Mouse (Mus musculus): ENCODE results near the gene Paqr3. TPM values are rescaled to one million over a fixed set of nuclear protein-coding genes. Genes with fewer than 3 reads are reported as not detected.

Gene Paqr3
- total RNA-seq, 2 experiments from 2014 or later, result 1.8 to 3.3 TPM

- intact Hi-C loops (cut with DNase I), result no loop called here
- TF ChIP-seq CTCF (IDR thresholded peaks at IDR 0.05), result no peak
- DNase-seq, result no peak
- Histone ChIP-seq H3K27ac (no peak overlapping the region), H3K4me3 (no peak overlapping the region)
Observed at GRCm38 (mm10) chr5:97099954-97100353, 11.4 kb downstream of the Paqr3 start.

DNA sequence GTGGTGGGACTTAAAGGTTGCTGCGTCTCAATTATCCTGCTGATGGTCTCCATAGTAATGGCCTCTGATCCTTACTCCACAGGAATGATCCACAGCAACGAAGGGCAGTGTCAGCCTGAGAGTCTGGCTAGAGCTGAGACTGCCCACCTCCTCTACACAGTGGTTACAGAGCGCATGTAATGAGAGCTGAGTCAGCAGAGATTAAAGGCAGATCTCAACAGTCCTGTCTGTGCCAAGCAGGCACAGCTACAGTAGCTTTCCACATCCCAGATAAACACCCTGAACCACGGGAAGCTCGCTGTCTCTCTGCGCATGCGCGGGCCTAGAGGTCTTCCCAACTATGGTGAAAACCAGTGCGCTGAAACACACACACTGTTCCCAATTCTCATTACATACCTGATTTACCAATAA, 13.8 kb downstream of the Paqr3 start:
- intact Hi-C loops (cut with DNase I), result no loop called here
- H3K4me3 ChIP-seq, result no peak overlapping the region
- no peak overlapping the region for H3K27ac ChIP-seq
- TF ChIP-seq CTCF (IDR thresholded peaks at IDR 0.05), result no peak
- no peak for DNase-seq

GRCm38 (mm10) chr5:97095335-97095734, 16.1 kb downstream of the Paqr3 start:
- no peak overlapping the region for H3K4me3 ChIP-seq
- TF ChIP-seq CTCF (IDR thresholded peaks at IDR 0.05), result no peak
- intact Hi-C loops (cut with DNase I), result no loop called here
- H3K27ac ChIP-seq, result no peak overlapping the region
- DNase-seq, result no peak

DNA sequence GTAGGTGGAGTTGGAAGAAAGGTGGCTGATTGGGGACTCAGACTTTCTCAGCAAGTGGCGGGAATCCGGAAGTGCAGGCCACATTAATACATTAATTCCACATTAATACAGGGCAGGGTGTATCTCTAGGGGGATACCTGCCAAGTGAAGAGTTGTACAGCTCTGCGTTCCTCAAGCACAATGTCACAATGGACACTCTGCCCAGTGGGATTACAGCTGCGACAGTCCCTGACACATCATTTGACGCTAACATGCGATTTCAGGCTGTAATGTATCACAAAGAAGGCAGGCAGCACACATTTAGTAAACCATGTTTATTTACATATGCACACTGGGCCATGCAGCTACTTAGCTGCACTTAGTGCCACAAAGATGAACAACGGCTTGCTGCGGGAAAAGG, 18.4 kb downstream of the Paqr3 start:
- no peak overlapping the region for H3K27ac ChIP-seq
- H3K4me3 ChIP-seq, result no peak overlapping the region
- intact Hi-C loops (cut with DNase I), result no loop called here
- no peak for DNase-seq
- no peak for TF ChIP-seq CTCF (IDR thresholded peaks at IDR 0.05)

- no peak overlapping the region for H3K4me3 ChIP-seq
- TF ChIP-seq CTCF (IDR thresholded peaks at IDR 0.05), result no peak
- DNase-seq, result no peak
- intact Hi-C loops (cut with DNase I), result no loop called here
- H3K27ac ChIP-seq, result no peak overlapping the region
Observed at GRCm38 (mm10) chr5:97090034-97090784, 21.2 kb downstream of the Paqr3 start.

DNA sequence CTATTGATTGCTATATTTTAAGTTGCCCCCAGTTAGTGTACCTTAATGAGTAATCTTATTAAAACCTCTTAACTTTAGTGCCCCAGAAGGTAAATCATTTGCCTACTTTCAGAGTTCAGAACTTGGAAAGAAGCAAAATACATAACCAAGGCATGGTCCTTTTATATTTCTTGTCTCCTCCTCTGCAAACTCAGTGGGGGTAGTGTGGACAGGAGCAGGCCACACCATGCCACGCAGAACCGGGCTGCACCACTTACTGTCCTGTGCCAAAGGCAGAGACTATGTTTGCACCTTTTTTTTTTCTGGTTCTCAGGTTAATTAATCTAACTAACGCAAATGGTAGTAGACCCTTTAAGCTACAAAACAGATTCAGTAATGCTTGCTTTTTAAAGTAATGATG, 22.0 kb downstream of the Paqr3 start:
- DNase-seq, result no peak
- no peak overlapping the region for H3K4me3 ChIP-seq
- H3K27ac ChIP-seq, result no peak overlapping the region
- no peak for TF ChIP-seq CTCF (IDR thresholded peaks at IDR 0.05)
- intact Hi-C loops (cut with DNase I), result no loop called here

DNA sequence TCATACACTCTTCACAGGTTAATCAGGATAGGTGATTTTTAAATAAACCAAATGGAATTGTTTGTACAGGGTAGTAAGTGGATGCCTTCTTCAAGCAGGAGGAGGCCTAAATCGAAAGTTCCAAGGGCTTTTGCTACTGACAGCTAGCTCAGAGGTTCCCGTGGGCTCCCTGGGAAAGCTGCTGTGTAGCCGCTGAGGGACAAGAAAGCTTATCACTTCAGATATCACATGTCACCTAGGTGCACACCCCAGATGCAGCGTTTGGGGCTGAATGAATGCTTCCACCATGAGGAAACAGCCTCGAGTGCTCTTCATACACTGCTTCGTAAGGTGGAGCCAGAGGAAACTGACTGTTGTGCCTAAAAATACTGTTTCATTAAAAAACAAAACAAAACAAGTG, 23.2 kb downstream of the Paqr3 start:
- H3K27ac ChIP-seq, result no peak overlapping the region
- H3K4me3 ChIP-seq, result no peak overlapping the region
- no peak for DNase-seq
- intact Hi-C loops (cut with DNase I), result no loop called here
- no peak for TF ChIP-seq CTCF (IDR thresholded peaks at IDR 0.05)

GRCm38 (mm10) chr5:97087746-97088145, 23.6 kb downstream of the Paqr3 start:
- peak overlapping the region; percentile 31; the same call in 1 of the 2 replicates for H3K4me3 ChIP-seq
- intact Hi-C loops (cut with DNase I), result no loop called here
- no peak overlapping the region for H3K27ac ChIP-seq
- no peak for DNase-seq
- no peak for TF ChIP-seq CTCF (IDR thresholded peaks at IDR 0.05)

DNA sequence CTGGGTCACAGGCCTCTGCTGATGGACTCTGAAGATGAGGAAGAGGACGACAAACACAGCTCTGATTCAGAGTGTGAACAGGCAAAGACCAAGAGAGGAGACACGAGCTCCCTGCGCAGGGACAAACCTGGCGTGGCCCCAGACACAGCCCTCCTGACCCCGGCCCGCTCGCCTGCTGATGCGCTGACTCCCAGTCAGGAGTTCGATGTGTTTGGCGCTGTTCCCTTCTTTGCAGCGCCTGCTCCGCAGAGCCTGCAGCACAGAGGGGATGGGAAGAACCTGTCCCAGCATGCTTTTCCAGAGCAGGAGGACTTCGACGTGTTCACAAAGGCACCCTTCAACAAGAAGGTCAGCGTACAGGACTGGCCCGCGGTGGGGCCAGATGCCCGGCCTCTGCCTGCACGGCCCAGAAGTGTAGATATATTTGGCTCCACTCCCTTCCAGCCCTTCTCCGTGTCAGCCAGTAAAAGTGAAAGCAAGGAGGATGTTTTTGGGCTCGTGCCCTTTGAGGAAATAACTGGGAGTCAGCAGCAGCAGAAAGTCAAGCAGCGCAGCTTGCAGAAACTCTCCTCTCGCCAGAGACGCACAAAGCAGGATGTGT, 24.3 kb downstream of the Paqr3 start:
- intact Hi-C loops (cut with DNase I), result no loop called here
- TF ChIP-seq CTCF (IDR thresholded peaks at IDR 0.05), result no peak
- peak overlapping the region; percentile 31 for H3K4me3 ChIP-seq
- DNase-seq, result peak; percentile 37
- no peak overlapping the region for H3K27ac ChIP-seq

DNA sequence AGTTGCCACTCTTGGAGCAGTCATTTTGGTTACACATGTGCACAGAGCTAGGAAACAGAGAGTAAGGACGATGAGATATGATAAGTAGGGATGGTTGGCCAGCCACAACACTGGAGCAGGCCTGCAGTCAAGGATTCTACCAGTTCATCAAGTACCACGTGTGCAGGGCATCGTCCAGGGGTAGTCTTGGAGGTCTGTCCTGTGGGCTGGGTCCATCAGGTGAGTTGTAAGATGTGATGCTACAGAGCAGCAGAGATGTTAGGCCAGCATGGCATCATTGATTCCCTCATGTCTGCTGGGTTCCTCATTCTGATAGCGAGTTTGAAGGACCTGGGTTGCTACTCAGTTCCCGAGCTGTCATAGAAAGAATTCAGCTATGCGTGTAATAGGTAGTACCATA, 26.3 kb downstream of the Paqr3 start:
- no peak overlapping the region for H3K4me3 ChIP-seq
- intact Hi-C loops (cut with DNase I), result no loop called here
- no peak overlapping the region for H3K27ac ChIP-seq
- DNase-seq, result no peak
- no peak for TF ChIP-seq CTCF (IDR thresholded peaks at IDR 0.05)

GRCm38 (mm10) chr5:97084541-97084940, 26.9 kb downstream of the Paqr3 start:
- no peak overlapping the region for H3K4me3 ChIP-seq
- intact Hi-C loops (cut with DNase I), result no loop called here
- TF ChIP-seq CTCF (IDR thresholded peaks at IDR 0.05), result no peak
- no peak overlapping the region for H3K27ac ChIP-seq
- DNase-seq, result no peak

DNA sequence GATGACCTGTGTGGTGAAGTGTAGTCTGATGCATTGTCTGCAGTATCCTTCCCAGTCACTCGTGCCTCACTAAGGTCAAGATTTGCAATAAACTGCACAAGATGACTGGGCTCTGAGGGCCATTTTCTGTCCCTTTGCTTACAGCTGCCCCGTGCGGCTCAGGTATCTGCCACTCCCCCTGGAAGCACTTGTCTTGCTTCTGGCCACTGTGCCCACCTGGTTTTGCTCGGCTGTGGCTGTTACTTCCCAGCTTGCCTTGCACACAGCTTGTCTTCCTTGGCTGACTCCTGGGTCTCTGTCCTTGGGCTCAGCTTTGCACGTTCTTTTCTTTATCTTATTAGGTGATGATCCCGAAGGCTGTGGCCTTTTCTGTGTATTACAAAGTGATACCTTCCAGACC, 27.7 kb downstream of the Paqr3 start:
- no peak for TF ChIP-seq CTCF (IDR thresholded peaks at IDR 0.05)
- DNase-seq, result no peak
- Histone ChIP-seq H3K27ac (no peak overlapping the region), H3K4me3 (no peak overlapping the region)
- intact Hi-C loops (cut with DNase I), result no loop called here

DNA sequence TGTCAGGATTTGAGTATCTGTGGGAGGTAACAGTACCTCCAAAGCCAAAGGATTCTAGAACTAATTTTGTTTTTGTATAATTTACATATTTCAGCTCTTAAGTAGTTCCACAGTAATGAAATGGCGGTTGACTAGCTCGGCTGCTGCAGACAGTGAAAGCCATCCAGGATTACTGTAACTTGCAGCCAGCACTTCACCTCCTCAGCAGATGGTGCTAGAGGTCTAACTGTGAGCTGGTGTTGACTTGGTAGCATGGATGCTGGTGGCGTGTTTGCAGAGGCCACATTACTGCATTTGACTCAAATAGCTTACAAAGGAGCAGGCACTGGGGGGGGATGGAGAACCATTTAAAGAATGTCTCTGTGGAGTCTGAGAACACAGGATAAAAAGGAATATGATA, 29.9 kb downstream of the Paqr3 start:
- no peak overlapping the region for H3K4me3 ChIP-seq
- intact Hi-C loops (cut with DNase I), result no loop called here
- TF ChIP-seq CTCF (IDR thresholded peaks at IDR 0.05), result peak; percentile 32
- no peak for DNase-seq
- H3K27ac ChIP-seq, result no peak overlapping the region

- no peak overlapping the region for H3K4me3 ChIP-seq
- H3K27ac ChIP-seq, result no peak overlapping the region
- no peak for DNase-seq
- intact Hi-C loops (cut with DNase I), result no loop called here
- no peak for TF ChIP-seq CTCF (IDR thresholded peaks at IDR 0.05)
Observed at GRCm38 (mm10) chr5:97078641-97079040, 32.8 kb downstream of the Paqr3 start.

Data from gastrocnemius, adult 2 months (tissue).